Mouse (Mus musculus) MEL (cell line): ENCODE measurements around the gene Tead1.

Experiments
- CHD2 ChIP-seq: IDR thresholded peaks from 2 replicates; pipeline ENCODE4 v1.6.1; 2011; ENCODE audit warnings: low read length, improper control_type of control experiment
- CTCF ChIP-seq, 3 experiments: IDR thresholded peaks in 2 of 3; conservative IDR thresholded peaks in 1 of 3; 2 replicates each; pipeline ENCODE4 v1.5.1; 2011 to 2012; ENCODE audit warnings: low read length in 3 of 3, low read depth in 2 of 3, mild to moderate bottlenecking in 2 of 3, improper control_type of control experiment in 1 of 3, inconsistent platforms in 1 of 3, mixed read lengths in 1 of 3, moderate library complexity in 1 of 3; ENCODE audit not compliant: control insufficient read depth in 1 of 3, insufficient read depth in 1 of 3, poor library complexity in 1 of 3, severe bottlenecking in 1 of 3
- GABPA ChIP-seq: IDR thresholded peaks from 2 replicates; pipeline ENCODE4 v1.6.1; 2012; ENCODE audit warnings: low read depth, mild to moderate bottlenecking, inconsistent platforms, low read length, improper control_type of control experiment, moderate library complexity
- POLR2AphosphoS5 ChIP-seq: IDR thresholded peaks from 2 replicates; pipeline ENCODE4 v1.6.1; 2012; ENCODE audit warnings: low read depth, borderline replicate concordance, mild to moderate bottlenecking, inconsistent platforms, low read length, moderate library complexity, mixed read lengths
- RCOR1 ChIP-seq: IDR thresholded peaks from 2 replicates; pipeline ENCODE4 v1.6.1; 2012; ENCODE audit warnings: low read depth, mild to moderate bottlenecking, inconsistent platforms, low read length, improper control_type of control experiment
- SMC3 ChIP-seq: IDR thresholded peaks from 2 replicates; pipeline ENCODE4 v1.6.1; 2011; ENCODE audit warnings: low read depth, low read length, improper control_type of control experiment
- USF1 ChIP-seq: IDR thresholded peaks from 2 replicates; pipeline ENCODE4 v1.6.1; 2014; ENCODE audit warnings: low read depth, mild to moderate bottlenecking, inconsistent platforms, low read length, improper control_type of control experiment, moderate library complexity

DNA sequence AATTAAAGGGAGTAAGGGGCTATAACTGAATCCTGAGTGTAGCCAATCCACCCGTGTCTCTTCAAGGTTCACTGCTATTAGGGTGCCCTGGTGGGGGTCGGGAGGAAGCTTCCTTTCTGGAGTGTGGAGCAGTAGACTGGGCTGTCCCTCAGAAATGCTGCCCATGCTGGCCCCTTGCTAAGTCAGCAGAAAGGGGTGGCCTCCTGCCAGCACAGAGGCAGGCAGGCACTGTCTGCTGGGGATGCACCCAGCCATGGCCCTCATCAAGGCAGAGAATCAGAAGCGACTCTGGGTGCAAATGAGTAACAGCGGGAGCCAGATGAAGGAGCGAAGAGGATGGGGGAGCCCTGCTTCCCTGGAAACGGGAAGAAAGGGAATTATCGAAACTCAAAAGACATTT is 161.2 kb downstream of the Tead1 start:
- no peak for TF ChIP-seq SMC3
- no peak for TF ChIP-seq POLR2AphosphoS5
- no peak for TF ChIP-seq RCOR1
- TF ChIP-seq CTCF (IDR thresholded peaks at IDR 0.05 in 2 of 3, conservative IDR thresholded peaks at IDR 0.05 in 1 of 3; ENCODE audit: control insufficient read depth in 1 of 3, insufficient read depth in 1 of 3, low read depth in 2 of 3, low read length in 3 of 3, poor library complexity in 1 of 3, severe bottlenecking in 1 of 3), result no peak
- TF ChIP-seq GABPA, result no peak
- TF ChIP-seq CHD2, result no peak
- no peak for TF ChIP-seq USF1
